Mouse (Mus musculus) embryonic facial prominence, embryonic 14.5 days (tissue): ENCODE data around the gene Plekhm2. TPM values are rescaled to one million over a fixed set of nuclear protein-coding genes. Genes with fewer than 3 reads are reported as not detected.

Experiments used
- ATAC-seq: fragments of 200-750 bp; cut with Nextera tagmentation; 2 replicates; pipeline ENCODE4 v1.8.0; 2017; ENCODE audit warnings: low read depth, moderate number of reproducible peaks, moderate TSS enrichment
- DNase-seq: peaks from one replicate; pipeline ENCODE4 v3.0.0-alpha.2; 2015; ENCODE audit warnings: low spot score
- H3K27ac ChIP-seq: fragments of 300-500 bp; sonication (generic); replicated peaks from 2 replicates; pipeline ENCODE4 v1.5.1; 2014; ENCODE audit warnings: low read depth, mild to moderate bottlenecking, low read length, moderate library complexity
- H3K27me3 ChIP-seq: fragments of 300-500 bp; sonication (generic); replicated peaks from 2 replicates; pipeline ENCODE4 v1.6.1; 2014; ENCODE audit warnings: low read length; ENCODE audit not compliant: control insufficient read depth, insufficient read depth
- H3K36me3 ChIP-seq: fragments of 300-500 bp; sonication (generic); 2 replicates; pipeline ENCODE4 v1.6.1; 2014; ENCODE audit warnings: low read length, mixed read lengths; ENCODE audit not compliant: control insufficient read depth, insufficient read depth
- H3K4me1 ChIP-seq: fragments of 300-500 bp; sonication (generic); 2 replicates; pipeline ENCODE4 v1.6.1; 2014; ENCODE audit warnings: antibody characterized with exemption, low read length; ENCODE audit not compliant: control insufficient read depth, insufficient read depth
- H3K4me2 ChIP-seq: fragments of 300-500 bp; sonication (generic); 2 replicates; pipeline ENCODE4 v1.6.1; 2014; ENCODE audit warnings: low read depth, mild to moderate bottlenecking, low read length, moderate library complexity, mixed read lengths
- H3K4me3 ChIP-seq: fragments of 300-500 bp; sonication (generic); 2 replicates; pipeline ENCODE4 v1.5.1; 2014; ENCODE audit warnings: low read depth, mild to moderate bottlenecking, low read length
- H3K9ac ChIP-seq: fragments of 300-500 bp; sonication (generic); 2 replicates; pipeline ENCODE4 v1.6.1; 2014; ENCODE audit warnings: low read depth, mild to moderate bottlenecking, low read length, moderate library complexity, mixed read lengths
- H3K9me3 ChIP-seq: fragments of 300-500 bp; sonication (generic); 2 replicates; pipeline ENCODE4 v1.6.1; 2016; ENCODE audit warnings: low read length; ENCODE audit not compliant: control insufficient read depth
- WGBS: fragments of 180-500 bp; shearing (Covaris S2); extraction: QIAGEN DNeasy Blood & Tissue Kit; methylation state at CpG from one replicate; pipeline ENCODE4 v1.1.7; 2014; 5-methylcytosine and 5-hydroxymethylcytosine counted together
- polyA plus RNA-seq: library from polyadenylated mRNA; unstranded; fragments of >200 nt; fragmentation: Nextera tagmentation; extraction: Ambion mirVana; gene quantifications from 2 replicates; pipeline ENCODE4 v1.2.1, GENCODE M21; 2014

Plekhm2 gene
- polyA plus RNA-seq, 1 experiment from 2014 or later, result 3.7 TPM

DNA sequence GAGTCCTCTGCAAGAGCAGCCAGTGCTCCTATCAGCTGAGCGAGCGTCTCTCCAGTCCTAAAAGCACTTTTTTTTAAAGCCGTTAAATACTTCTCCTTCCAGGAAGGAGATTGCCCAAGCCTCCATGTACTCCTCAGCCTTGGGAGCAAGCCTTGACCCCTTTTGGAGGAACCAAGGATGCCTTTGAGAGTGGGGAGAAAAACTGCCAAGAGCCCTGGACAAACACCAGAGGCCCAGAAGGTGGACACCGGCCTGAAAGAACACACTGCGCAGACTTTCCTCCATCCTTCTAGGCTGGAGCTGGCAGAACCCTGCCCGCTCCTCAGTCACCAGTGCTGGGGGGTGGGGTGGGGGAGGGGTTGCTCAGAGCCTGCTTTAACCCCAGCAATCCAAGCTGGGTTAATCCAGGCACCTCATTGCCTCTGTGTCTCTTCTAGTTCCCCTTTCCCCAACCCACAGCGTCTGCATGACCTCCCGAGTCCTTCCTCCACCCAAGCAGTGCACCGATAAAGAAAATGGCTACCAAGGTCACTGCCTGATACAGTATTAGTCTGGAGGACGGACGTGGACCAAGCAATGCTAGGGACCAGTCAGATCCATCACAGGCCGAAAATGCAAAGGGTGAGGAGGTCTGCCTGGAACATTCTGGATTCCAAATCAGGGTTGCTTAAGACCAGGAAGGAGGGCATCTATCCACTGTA, 8.6 kb downstream of the Plekhm2 start:
- Histone ChIP-seq H3K27ac (no peak overlapping the region), H3K36me3 (peaks cover 43% of the 10 kb centered on the region), H3K9me3 (no peaks in the 10 kb centered on the region), H3K4me2 (no peak overlapping the region), H3K4me3 (no peak overlapping the region), H3K27me3 (no peaks in the 10 kb centered on the region), H3K4me1 (no peaks in the 10 kb centered on the region), H3K9ac (no peak overlapping the region)
- no peak for DNase-seq
- WGBS, result 89% methylated on average over 12 of the region's 12 CpGs
- ATAC-seq, result no peak

DNA sequence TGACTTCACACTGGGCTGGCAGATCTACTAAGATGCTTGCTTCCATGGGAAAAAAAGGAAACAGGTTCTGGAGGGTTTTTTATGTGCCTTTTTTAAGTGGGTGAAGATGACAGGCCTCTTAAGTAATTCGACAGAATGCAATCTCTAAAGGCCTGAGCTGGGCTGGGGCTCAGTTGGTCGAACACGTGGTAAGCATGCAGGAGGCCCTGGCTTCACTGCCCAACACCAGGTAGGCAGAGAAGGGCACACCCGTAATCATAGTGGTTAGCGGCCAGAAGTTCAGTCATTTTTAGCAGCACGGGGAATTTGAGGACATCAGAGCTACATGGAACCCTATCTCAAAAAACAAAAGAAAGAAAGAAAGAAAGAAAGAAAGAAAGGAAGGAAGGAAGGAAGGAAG, 10.2 kb downstream of the Plekhm2 start:
- Histone ChIP-seq H3K4me1 (no peaks in the 10 kb centered on the region; the same call in 1 of the 2 replicates), H3K4me2 (no peak overlapping the region), H3K4me3 (no peak overlapping the region), H3K27ac (no peak overlapping the region), H3K27me3 (no peaks in the 10 kb centered on the region), H3K9ac (no peak overlapping the region), H3K36me3 (peaks cover 30% of the 10 kb centered on the region), H3K9me3 (no peaks in the 10 kb centered on the region)
- 91% methylated on average over 6 of the region's 6 CpGs for WGBS
- DNase-seq, result no peak
- no peak for ATAC-seq

GRCm38 (mm10) chr4:141653813-141654212, 10.9 kb downstream of the Plekhm2 start:
- Histone ChIP-seq H3K27ac (no peak overlapping the region), H3K4me3 (no peak overlapping the region), H3K27me3 (no peaks in the 10 kb centered on the region), H3K9me3 (no peaks in the 10 kb centered on the region), H3K9ac (no peak overlapping the region), H3K4me2 (no peak overlapping the region), H3K4me1 (no peaks in the 10 kb centered on the region; the same call in 1 of the 2 replicates), H3K36me3 (peaks cover 26% of the 10 kb centered on the region)
- no peak for ATAC-seq
- 88% methylated on average over 13 of the region's 13 CpGs for WGBS
- DNase-seq, result no peak

GRCm38 (mm10) chr4:141653044-141653443, 11.7 kb downstream of the Plekhm2 start:
- H3K4me2 ChIP-seq, result no peak overlapping the region

GRCm38 (mm10) chr4:141651944-141652343, 12.8 kb downstream of the Plekhm2 start:
- whole genome bisulfite sequencing, result 87% methylated on average over 10 of the region's 10 CpGs
- H3K36me3 ChIP-seq, result peaks cover 27% of the 10 kb centered on the region; the same call in 1 of the 2 replicates
- no peaks in the 10 kb centered on the region; the same call in 1 of the 2 replicates for H3K4me1 ChIP-seq

More at GRCm38 (mm10) chr4:141653044-141653443, 11.7 kb downstream of the Plekhm2 start:
- Histone ChIP-seq H3K36me3 (peaks cover 26% of the 10 kb centered on the region), H3K9ac (no peak overlapping the region; the same call in 1 of the 2 replicates), H3K27ac (no peak overlapping the region), H3K27me3 (no peaks in the 10 kb centered on the region), H3K4me1 (no peaks in the 10 kb centered on the region; the same call in 1 of the 2 replicates), H3K4me3 (no peak overlapping the region), H3K9me3 (no peaks in the 10 kb centered on the region)
- no peak for ATAC-seq
- WGBS, result 89% methylated on average over 8 of the region's 8 CpGs
- no peak for DNase-seq

GRCm38 (mm10) chr4:141651286-141651685, 13.4 kb downstream of the Plekhm2 start:
- Histone ChIP-seq H3K4me3 (no peak overlapping the region), H3K4me2 (no peak overlapping the region), H3K36me3 (peaks cover 28% of the 10 kb centered on the region; the same call in 1 of the 2 replicates), H3K4me1 (no peaks in the 10 kb centered on the region; the same call in 1 of the 2 replicates), H3K27ac (no peak overlapping the region), H3K27me3 (no peaks in the 10 kb centered on the region), H3K9ac (no peak overlapping the region), H3K9me3 (no peaks in the 10 kb centered on the region)
- DNase-seq (no peak), ATAC-seq (no peak)
- 81% methylated on average over 6 of the region's 6 CpGs for WGBS

More at GRCm38 (mm10) chr4:141651944-141652343, 12.8 kb downstream of the Plekhm2 start:
- no peak overlapping the region for H3K4me2 ChIP-seq
- no peak overlapping the region for H3K27ac ChIP-seq
- no peak overlapping the region for H3K9ac ChIP-seq
- no peaks in the 10 kb centered on the region for H3K27me3 ChIP-seq
- DNase-seq (no peak), ATAC-seq (no peak)
- H3K4me3 ChIP-seq, result no peak overlapping the region
- H3K9me3 ChIP-seq, result no peaks in the 10 kb centered on the region

DNA sequence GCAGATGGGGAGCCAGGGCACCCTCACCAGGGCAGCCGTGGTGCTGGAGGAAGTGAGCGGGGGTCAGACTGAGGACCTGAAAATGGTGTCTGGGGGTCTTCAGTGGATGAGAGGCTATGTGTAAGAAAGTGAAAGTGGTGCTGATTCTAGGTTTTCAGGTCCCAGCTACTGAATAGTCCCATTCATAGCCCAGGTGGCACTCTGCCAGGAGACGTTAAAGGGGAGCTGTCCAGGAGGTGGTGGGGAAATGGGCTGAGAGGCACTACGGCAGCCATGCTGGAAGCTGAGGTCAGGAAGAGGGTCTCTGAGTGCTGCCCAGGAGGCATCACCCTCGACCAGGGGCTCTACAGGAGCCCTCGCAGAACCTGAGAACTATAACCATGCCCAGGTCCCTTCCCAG, 15.5 kb downstream of the Plekhm2 start:
- Histone ChIP-seq H3K4me1 (no peaks in the 10 kb centered on the region; the same call in 1 of the 2 replicates), H3K27ac (no peak overlapping the region; the same call in 1 of the 2 replicates), H3K4me2 (no peak overlapping the region; the same call in 1 of the 2 replicates), H3K36me3 (peaks cover 25% of the 10 kb centered on the region; the same call in 1 of the 2 replicates), H3K4me3 (no peak overlapping the region), H3K27me3 (no peaks in the 10 kb centered on the region), H3K9me3 (no peaks in the 10 kb centered on the region), H3K9ac (no peak overlapping the region)
- 64% methylated on average over 6 of the region's 6 CpGs for WGBS
- ATAC-seq, result no peak
- peak; percentile 42 for DNase-seq

- no peak for DNase-seq
- H3K4me2 ChIP-seq, result no peak overlapping the region
- 91% methylated on average over 5 of the region's 5 CpGs for WGBS
These were observed 16.4 kb downstream of the Plekhm2 start for GRCm38 (mm10) chr4:141648262-141648661.

More at GRCm38 (mm10) chr4:141648262-141648661, 16.4 kb downstream of the Plekhm2 start:
- no peaks in the 10 kb centered on the region for H3K27me3 ChIP-seq
- H3K36me3 ChIP-seq, result peaks cover 15% of the 10 kb centered on the region; the same call in 1 of the 2 replicates
- no peak overlapping the region for H3K4me3 ChIP-seq
- no peaks in the 10 kb centered on the region; the same call in 1 of the 2 replicates for H3K4me1 ChIP-seq
- H3K27ac ChIP-seq, result no peak overlapping the region; the same call in 1 of the 2 replicates
- no peaks in the 10 kb centered on the region for H3K9me3 ChIP-seq
- H3K9ac ChIP-seq, result no peak overlapping the region
- ATAC-seq, result no peak
